Mouse (Mus musculus) embryonic fibroblast, embryonic 13.5 days (primary cell): ENCODE measurements around the gene Zfp446.

ENCODE experiments used
- CTCF ChIP-seq: IDR thresholded peaks from 2 replicates; pipeline ENCODE4 v1.5.1; 2011; ENCODE audit warnings: mild to moderate bottlenecking, control low read depth, low read length, moderate library complexity, borderline replicate concordance; ENCODE audit not compliant: insufficient read depth
- POLR2A ChIP-seq: IDR thresholded peaks from 2 replicates; pipeline ENCODE4 v1.6.1; 2011; ENCODE audit warnings: low read depth, mild to moderate bottlenecking, control low read depth, low read length, moderate library complexity

DNA sequence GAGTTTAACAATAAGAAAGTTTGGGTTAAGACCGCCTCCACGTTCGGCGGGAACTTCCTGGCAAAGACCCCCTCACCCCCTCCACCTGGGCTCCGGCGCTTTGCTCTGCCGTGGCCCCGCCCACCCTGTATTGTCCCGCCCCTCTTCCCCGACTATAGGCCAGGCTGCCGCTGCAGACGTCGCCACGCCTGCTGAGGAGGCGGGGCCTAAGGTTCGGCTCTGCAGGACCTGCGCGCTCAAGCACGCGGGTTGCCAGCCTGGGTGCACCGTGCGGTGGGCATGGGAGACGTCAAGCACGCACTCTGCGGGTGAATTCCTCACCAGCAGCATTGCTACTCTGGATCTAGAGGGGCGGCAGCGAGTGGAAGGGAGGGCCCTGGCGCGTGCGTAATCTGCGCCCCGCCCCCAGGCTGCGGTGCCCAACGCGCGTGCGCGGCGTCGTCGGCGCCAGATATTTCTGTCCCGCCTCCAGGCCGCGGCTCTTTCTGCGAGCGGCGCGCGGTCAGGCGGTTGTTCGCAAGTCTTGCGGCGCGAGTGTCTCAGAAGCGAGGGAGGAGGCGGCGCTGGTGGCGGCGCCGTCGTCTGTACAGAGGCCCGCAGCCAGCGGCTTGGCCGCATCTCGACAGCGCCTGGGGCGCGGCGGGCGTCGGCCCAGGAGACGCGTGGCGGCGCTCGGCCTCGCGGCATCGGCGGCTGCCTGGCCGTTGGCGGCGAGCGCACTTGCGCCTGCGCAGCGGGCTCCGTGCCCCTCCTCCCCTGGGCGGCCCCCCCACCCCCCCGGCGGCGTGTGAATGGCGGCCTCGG is 46.5 kb downstream of the Zfp446 start:
- TF ChIP-seq CTCF (no peak), POLR2A (peak; percentile 92)
